Mouse (Mus musculus) midbrain, embryonic 14.5 days (tissue): ENCODE results near the gene Dpy19l2. TPM values are rescaled to one million over a fixed set of nuclear protein-coding genes. Genes with fewer than 3 reads are reported as not detected.

ENCODE experiments used
- ATAC-seq: fragments of 200-750 bp; cut with Nextera tagmentation; 2 replicates; pipeline ENCODE4 v1.8.0; 2017; ENCODE audit warnings: moderate number of reproducible peaks, moderate library complexity; ENCODE audit not compliant: low FRiP score, low TSS enrichment
- DNase-seq: peaks from one replicate; pipeline ENCODE4 v3.0.0-alpha.2; 2015
- H3K27ac ChIP-seq: fragments of 300-500 bp; sonication (generic); replicated peaks from 2 replicates; pipeline ENCODE4 v1.5.1; 2014; ENCODE audit warnings: mild to moderate bottlenecking, low read depth, low read length, moderate library complexity
- H3K27me3 ChIP-seq: fragments of 300-500 bp; sonication (generic); 2 replicates; pipeline ENCODE4 v1.6.1; 2014; ENCODE audit warnings: low read length, control low read depth, mixed read lengths; ENCODE audit not compliant: control insufficient read depth, insufficient read depth
- H3K36me3 ChIP-seq: fragments of 300-500 bp; sonication (generic); 2 replicates; pipeline ENCODE4 v1.6.1; 2014; ENCODE audit warnings: low read length, control low read depth; ENCODE audit not compliant: control insufficient read depth, insufficient read depth
- H3K4me1 ChIP-seq: fragments of 300-500 bp; sonication (generic); 2 replicates; pipeline ENCODE4 v1.6.1; 2014; ENCODE audit warnings: mild to moderate bottlenecking, antibody characterized with exemption, low read length, control low read depth; ENCODE audit not compliant: control insufficient read depth, insufficient read depth
- H3K4me2 ChIP-seq: fragments of 300-500 bp; sonication (generic); 2 replicates; pipeline ENCODE4 v1.6.1; 2014; ENCODE audit warnings: mild to moderate bottlenecking, low read length, moderate library complexity
- H3K4me3 ChIP-seq: fragments of 300-500 bp; sonication (generic); replicated peaks from 2 replicates; pipeline ENCODE4 v1.5.1; 2014; ENCODE audit warnings: low read depth, low read length
- H3K9ac ChIP-seq: fragments of 300-500 bp; sonication (generic); replicated peaks from 2 replicates; pipeline ENCODE4 v1.6.1; 2014; ENCODE audit warnings: mild to moderate bottlenecking, low read length, moderate library complexity
- H3K9me3 ChIP-seq: fragments of 300-500 bp; sonication (generic); 2 replicates; pipeline ENCODE4 v1.6.1; 2016; ENCODE audit warnings: low read length, control low read depth, mixed read lengths; ENCODE audit not compliant: control insufficient read depth
- WGBS: fragments of 180-500 bp; shearing (Covaris S2); extraction: QIAGEN DNeasy Blood & Tissue Kit; methylation state at CpG from one replicate; pipeline ENCODE4 v1.1.7; 2014; 5-methylcytosine and 5-hydroxymethylcytosine counted together
- polyA plus RNA-seq: library from polyadenylated mRNA; unstranded; fragments of >200 nt; fragmentation: Nextera tagmentation; extraction: Ambion mirVana; gene quantifications from 2 replicates; pipeline ENCODE4 v1.2.1, GENCODE M21; 2014

The Dpy19l2 gene
- polyA plus RNA-seq, 1 experiment from 2014 or later = 0.21 TPM

DNA sequence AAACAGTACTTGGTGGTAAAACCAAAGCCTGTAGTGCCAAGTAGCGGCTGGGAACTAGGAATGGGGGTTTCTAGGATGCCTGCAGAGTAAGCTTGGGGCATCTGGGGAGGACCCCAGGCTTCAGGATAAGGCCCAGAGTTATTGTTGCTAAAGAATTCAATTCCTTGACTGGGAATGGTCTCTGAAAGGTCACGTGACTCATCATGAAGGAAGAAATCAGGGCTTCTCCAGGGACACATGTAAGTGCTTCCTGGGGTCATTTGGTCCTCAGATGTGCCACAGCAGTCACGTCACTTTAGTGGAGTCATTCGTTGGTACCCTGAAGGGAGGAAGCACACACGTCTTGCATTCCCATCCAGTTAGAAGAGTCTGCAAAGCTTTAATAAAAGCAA lies 182.0 kb downstream of the Dpy19l2 start:
- H3K9ac ChIP-seq = no peak overlapping the region
- H3K9me3 ChIP-seq = no peaks in the 10 kb centered on the region
- no peak for ATAC-seq
- no peaks in the 10 kb centered on the region for H3K4me1 ChIP-seq
- no peaks in the 10 kb centered on the region for H3K27me3 ChIP-seq
- H3K36me3 ChIP-seq = no peaks in the 10 kb centered on the region
- DNase-seq = no peak
- no peak overlapping the region for H3K4me2 ChIP-seq
- no peak overlapping the region for H3K4me3 ChIP-seq
- no peak overlapping the region for H3K27ac ChIP-seq
- 83% methylated on average over 5 of the region's 5 CpGs for WGBS

DNA sequence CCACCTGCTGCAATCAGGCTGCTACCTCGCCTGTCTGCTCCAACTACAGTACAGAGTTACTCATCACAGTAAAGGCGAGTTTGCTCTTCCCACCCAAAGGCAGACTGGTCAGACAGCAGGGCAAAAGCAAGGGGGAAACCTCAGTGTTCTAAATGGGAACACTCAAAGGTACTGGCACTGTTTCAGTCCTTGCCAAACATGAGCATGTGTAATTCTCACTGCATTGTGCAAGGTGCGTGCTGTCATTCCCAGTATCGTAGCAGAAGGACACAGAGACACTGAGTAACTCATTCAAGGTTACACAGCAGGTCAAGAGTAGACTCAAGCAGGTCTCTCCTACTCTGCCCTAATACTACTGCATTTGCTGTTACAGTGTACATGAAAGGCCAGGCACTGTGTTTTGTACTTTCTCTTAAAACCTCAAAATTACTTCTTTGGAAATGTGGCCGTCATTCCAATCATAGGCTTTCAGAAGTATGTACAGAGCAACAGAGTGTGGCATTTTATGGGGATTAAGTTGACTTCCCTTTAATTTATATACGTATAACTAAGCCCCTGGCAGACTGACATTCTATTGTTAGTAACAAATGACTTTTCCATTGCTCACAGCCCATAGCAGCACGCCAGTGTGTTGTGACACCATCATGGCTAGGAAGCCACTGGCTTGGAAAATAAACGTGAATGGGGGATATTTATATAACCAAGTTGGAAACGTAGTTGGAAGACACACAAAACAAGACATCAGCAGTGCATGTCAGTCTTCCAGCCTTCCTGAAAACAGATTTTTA lies 182.6 kb downstream of the Dpy19l2 start:
- Histone ChIP-seq H3K9ac (no peak overlapping the region), H3K36me3 (no peaks in the 10 kb centered on the region), H3K4me2 (no peak overlapping the region), H3K27me3 (no peaks in the 10 kb centered on the region), H3K27ac (no peak overlapping the region), H3K9me3 (no peaks in the 10 kb centered on the region), H3K4me1 (no peaks in the 10 kb centered on the region), H3K4me3 (no peak overlapping the region)
- no peak for DNase-seq
- ATAC-seq = no peak
- WGBS = 70% methylated on average over 9 of the region's 9 CpGs

DNA sequence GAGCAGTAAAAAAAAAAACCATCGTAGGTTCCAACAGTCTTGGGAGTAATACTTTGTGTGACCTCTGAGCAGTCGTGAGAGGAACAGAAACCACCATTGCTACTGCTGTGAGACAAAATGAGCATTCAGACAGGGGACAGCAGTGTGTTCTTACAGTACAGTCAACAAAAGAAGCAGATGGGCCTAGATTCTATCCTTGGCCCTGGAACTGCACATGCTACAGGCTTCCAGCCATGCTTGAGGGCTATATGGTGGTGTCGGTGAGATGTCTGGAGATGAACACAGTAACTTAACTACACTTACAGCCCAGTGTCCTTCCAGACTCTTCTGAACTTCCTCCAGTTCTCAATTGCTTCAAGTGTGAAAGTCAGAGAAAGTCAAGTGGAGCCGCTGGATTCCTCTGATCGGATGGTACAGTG lies 184.0 kb downstream of the Dpy19l2 start:
- Histone ChIP-seq H3K4me1 (no peaks in the 10 kb centered on the region), H3K4me2 (no peak overlapping the region), H3K27me3 (no peaks in the 10 kb centered on the region), H3K27ac (no peak overlapping the region), H3K4me3 (no peak overlapping the region), H3K9ac (no peak overlapping the region), H3K36me3 (no peaks in the 10 kb centered on the region), H3K9me3 (no peaks in the 10 kb centered on the region)
- DNase-seq (no peak), ATAC-seq (no peak)
- 94% methylated on average over 5 of the region's 5 CpGs for WGBS

DNA sequence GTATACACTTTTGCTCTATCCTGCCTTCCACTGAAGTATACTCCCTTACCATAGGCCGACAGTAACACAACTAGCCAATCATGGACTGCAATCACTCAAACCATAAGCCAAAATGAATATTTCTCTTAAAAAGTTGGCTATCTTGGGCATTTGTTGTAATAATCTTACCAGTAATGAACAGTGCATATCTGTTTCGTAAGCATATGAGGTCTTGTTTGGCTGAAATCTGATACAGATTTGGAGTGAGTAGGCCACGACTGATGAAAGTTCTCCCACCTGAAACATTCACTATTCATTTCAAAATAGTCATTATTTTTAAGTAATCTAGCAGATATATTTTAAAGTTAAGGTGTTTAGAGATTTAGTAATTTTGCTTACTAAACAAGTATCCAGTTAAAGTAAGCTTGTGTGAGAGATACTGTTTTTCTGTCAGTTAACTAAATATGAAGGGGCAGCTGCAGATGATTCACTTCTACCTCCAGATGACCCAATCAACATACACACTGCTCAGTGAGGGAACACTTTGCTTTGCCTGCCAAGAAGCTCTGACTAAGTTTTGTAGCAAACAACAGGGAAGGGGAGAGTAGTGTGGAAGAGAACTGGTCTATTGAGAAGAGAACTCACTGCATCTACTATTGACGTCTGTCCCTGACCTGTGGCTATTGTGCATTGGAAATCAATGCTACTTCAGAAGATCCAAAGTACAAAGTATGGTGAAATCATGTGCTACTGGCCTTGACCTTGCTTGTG lies 184.5 kb downstream of the Dpy19l2 start:
- 88% methylated on average over 4 of the region's 4 CpGs for WGBS
- Histone ChIP-seq H3K4me3 (no peak overlapping the region), H3K9ac (no peak overlapping the region), H3K27me3 (no peaks in the 10 kb centered on the region), H3K27ac (no peak overlapping the region), H3K9me3 (no peaks in the 10 kb centered on the region), H3K36me3 (no peaks in the 10 kb centered on the region), H3K4me2 (no peak overlapping the region), H3K4me1 (no peaks in the 10 kb centered on the region)
- DNase-seq (no peak), ATAC-seq (no peak)

DNA sequence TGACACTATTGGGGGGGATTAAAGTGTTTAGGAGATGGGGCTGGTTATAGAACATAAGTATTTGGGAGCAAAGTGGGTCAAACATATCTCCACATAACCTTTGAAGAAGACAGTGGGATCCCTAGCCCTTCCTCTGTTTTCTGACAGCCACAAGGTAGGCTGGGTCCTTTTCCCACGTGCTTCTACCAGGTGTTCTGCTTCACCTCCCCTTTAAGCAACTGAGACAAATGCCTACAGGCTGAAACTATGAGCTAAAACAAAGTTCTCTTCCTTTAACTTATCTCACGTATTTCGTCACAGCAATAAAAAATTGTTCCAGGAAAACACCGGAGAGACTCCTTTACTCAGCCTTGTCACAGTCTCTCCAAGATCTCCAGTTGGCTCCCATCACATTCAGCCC lies 187.2 kb downstream of the Dpy19l2 start:
- H3K27ac ChIP-seq = no peak overlapping the region
- H3K27me3 ChIP-seq = no peaks in the 10 kb centered on the region
- DNase-seq (no peak), ATAC-seq (no peak)
- no peak overlapping the region for H3K9ac ChIP-seq
- 90% methylated on average over 4 of the region's 4 CpGs for WGBS
- no peak overlapping the region for H3K4me2 ChIP-seq
- H3K9me3 ChIP-seq = no peaks in the 10 kb centered on the region
- no peaks in the 10 kb centered on the region for H3K36me3 ChIP-seq
- 0 out of 2 replicates have a peak, but pooled peaks cover 1% of the 10 kb centered on the region for H3K4me1 ChIP-seq
- no peak overlapping the region for H3K4me3 ChIP-seq

Other genes with a start within 250 kb of the Dpy19l2 start
- gene Dpy19l1, start 193.2 kb downstream of the Dpy19l2 start, polyA plus RNA-seq = 12.0 TPM in 2 replicates
- not detected in 2 replicates for gene Cypt4, start 71.1 kb downstream of the Dpy19l2 start, polyA plus RNA-seq
- gene Tbx20, start 78.0 kb upstream of the Dpy19l2 start, polyA plus RNA-seq = 0.05 TPM in 1 of 2 replicates, not detected in the other